Mouse (Mus musculus): ENCODE results near the gene Ret. TPM values are rescaled to one million over a fixed set of nuclear protein-coding genes. Genes with fewer than 3 reads are reported as not detected.

Gene Ret
- polyA plus RNA-seq, 1 experiment from 2014 or later, result 17.0 TPM

GRCm38 (mm10) chr6:118165516-118165915 is 32.0 kb downstream of the Ret start:
- H3K4me2 ChIP-seq (replicated peaks), result no peak overlapping the region
- H3K9ac ChIP-seq, result no peak overlapping the region
- H3K4me1 ChIP-seq (replicated peaks; ENCODE audit: control insufficient read depth, insufficient read depth, low read length), result no peaks in the 10 kb centered on the region
- DNase-seq (ENCODE audit: low spot score) (no peak), ATAC-seq (ENCODE audit: low FRiP score) (no peak)
- H3K36me3 ChIP-seq (replicated peaks; ENCODE audit: control insufficient read depth, insufficient read depth), result no peaks in the 10 kb centered on the region
- no peak overlapping the region for H3K4me3 ChIP-seq (replicated peaks; ENCODE audit: low read length)
- 97% methylated on average over 1 of the region's 1 CpGs for WGBS
- no peaks in the 10 kb centered on the region for H3K9me3 ChIP-seq (ENCODE audit: control insufficient read depth, low read length)
- H3K27me3 ChIP-seq (ENCODE audit: control insufficient read depth, insufficient read depth, low read length), result no peaks in the 10 kb centered on the region
- no peak overlapping the region for H3K27ac ChIP-seq

GRCm38 (mm10) chr6:118164691-118165090 is 32.8 kb downstream of the Ret start:
- Histone ChIP-seq H3K9ac (no peak overlapping the region), H3K4me1 (replicated peaks; ENCODE audit: control insufficient read depth, insufficient read depth, low read length) (no peaks in the 10 kb centered on the region), H3K4me2 (replicated peaks) (no peak overlapping the region), H3K36me3 (replicated peaks; ENCODE audit: control insufficient read depth, insufficient read depth) (no peaks in the 10 kb centered on the region), H3K27ac (no peak overlapping the region), H3K4me3 (replicated peaks; ENCODE audit: low read length) (no peak overlapping the region), H3K27me3 (ENCODE audit: control insufficient read depth, insufficient read depth, low read length) (no peaks in the 10 kb centered on the region), H3K9me3 (ENCODE audit: control insufficient read depth, low read length) (no peaks in the 10 kb centered on the region)
- no peak for ATAC-seq (ENCODE audit: low FRiP score)
- no peak for DNase-seq (ENCODE audit: low spot score)
- 76% methylated on average over 8 of the region's 8 CpGs for WGBS

GRCm38 (mm10) chr6:118163086-118163485 is 34.4 kb downstream of the Ret start:
- H3K4me1 ChIP-seq (replicated peaks; ENCODE audit: control insufficient read depth, insufficient read depth, low read length), result no peaks in the 10 kb centered on the region
- H3K4me3 ChIP-seq (replicated peaks; ENCODE audit: low read length), result no peak overlapping the region
- ATAC-seq (ENCODE audit: low FRiP score), result no peak
- H3K27ac ChIP-seq, result no peak overlapping the region
- no peaks in the 10 kb centered on the region for H3K9me3 ChIP-seq (ENCODE audit: control insufficient read depth, low read length)
- no peak overlapping the region for H3K9ac ChIP-seq
- H3K4me2 ChIP-seq (replicated peaks), result no peak overlapping the region
- no peak for DNase-seq (ENCODE audit: low spot score)
- H3K27me3 ChIP-seq (ENCODE audit: control insufficient read depth, insufficient read depth, low read length), result no peaks in the 10 kb centered on the region
- H3K36me3 ChIP-seq (replicated peaks; ENCODE audit: control insufficient read depth, insufficient read depth), result no peaks in the 10 kb centered on the region
- WGBS, result 91% methylated on average over 2 of the region's 2 CpGs

GRCm38 (mm10) chr6:118162457-118163082 is 34.9 kb downstream of the Ret start:
- Histone ChIP-seq H3K4me2 (replicated peaks) (no peak overlapping the region), H3K36me3 (replicated peaks; ENCODE audit: control insufficient read depth, insufficient read depth) (no peaks in the 10 kb centered on the region), H3K4me1 (replicated peaks; ENCODE audit: control insufficient read depth, insufficient read depth, low read length) (no peaks in the 10 kb centered on the region), H3K9ac (no peak overlapping the region), H3K27ac (no peak overlapping the region), H3K27me3 (ENCODE audit: control insufficient read depth, insufficient read depth, low read length) (no peaks in the 10 kb centered on the region), H3K9me3 (ENCODE audit: control insufficient read depth, low read length) (no peaks in the 10 kb centered on the region), H3K4me3 (replicated peaks; ENCODE audit: low read length) (no peak overlapping the region)
- WGBS, result 93% methylated on average over 12 of the region's 12 CpGs
- no peak for ATAC-seq (ENCODE audit: low FRiP score)
- no peak for DNase-seq (ENCODE audit: low spot score)

GRCm38 (mm10) chr6:118153091-118153490 is 44.4 kb downstream of the Ret start:
- DNase-seq (ENCODE audit: low spot score) (no peak), ATAC-seq (ENCODE audit: low FRiP score) (no peak)
- WGBS, result 69% methylated on average over 5 of the region's 5 CpGs
- H3K9ac ChIP-seq, result no peak overlapping the region
- no peak overlapping the region for H3K4me3 ChIP-seq (replicated peaks; ENCODE audit: low read length)
- H3K9me3 ChIP-seq (ENCODE audit: control insufficient read depth, low read length), result no peaks in the 10 kb centered on the region
- no peaks in the 10 kb centered on the region for H3K36me3 ChIP-seq (replicated peaks; ENCODE audit: control insufficient read depth, insufficient read depth)
- no peak overlapping the region for H3K4me2 ChIP-seq (replicated peaks)
- H3K27me3 ChIP-seq (ENCODE audit: control insufficient read depth, insufficient read depth, low read length), result no peaks in the 10 kb centered on the region
- H3K27ac ChIP-seq, result no peak overlapping the region
- H3K4me1 ChIP-seq (replicated peaks; ENCODE audit: control insufficient read depth, insufficient read depth, low read length), result no peaks in the 10 kb centered on the region

- no peak overlapping the region for H3K9ac ChIP-seq
- H3K27ac ChIP-seq, result no peak overlapping the region
- no peak for DNase-seq (ENCODE audit: low spot score)
- no peaks in the 10 kb centered on the region for H3K36me3 ChIP-seq (replicated peaks; ENCODE audit: control insufficient read depth, insufficient read depth)
- H3K9me3 ChIP-seq (ENCODE audit: control insufficient read depth, low read length), result no peaks in the 10 kb centered on the region
- no peak overlapping the region for H3K4me3 ChIP-seq (replicated peaks; ENCODE audit: low read length)
- no peaks in the 10 kb centered on the region for H3K27me3 ChIP-seq (ENCODE audit: control insufficient read depth, insufficient read depth, low read length)
- ATAC-seq (ENCODE audit: low FRiP score), result no peak
- H3K4me1 ChIP-seq (replicated peaks; ENCODE audit: control insufficient read depth, insufficient read depth, low read length), result no peaks in the 10 kb centered on the region
- WGBS, result 86% methylated on average over 8 of the region's 8 CpGs
- no peak overlapping the region for H3K4me2 ChIP-seq (replicated peaks)
These were observed 46.5 kb downstream of the Ret start for GRCm38 (mm10) chr6:118150988-118151387.

- 79% methylated on average over 2 of the region's 2 CpGs for whole genome bisulfite sequencing
- H3K9me3 ChIP-seq (ENCODE audit: control insufficient read depth, low read length), result no peaks in the 10 kb centered on the region
- H3K4me1 ChIP-seq (replicated peaks; ENCODE audit: control insufficient read depth, insufficient read depth, low read length), result no peaks in the 10 kb centered on the region
- ATAC-seq (ENCODE audit: low FRiP score) (no peak), DNase-seq (ENCODE audit: low spot score) (no peak)
- no peaks in the 10 kb centered on the region for H3K36me3 ChIP-seq (replicated peaks; ENCODE audit: control insufficient read depth, insufficient read depth)
- H3K4me3 ChIP-seq (replicated peaks; ENCODE audit: low read length), result no peak overlapping the region
- H3K27me3 ChIP-seq (ENCODE audit: control insufficient read depth, insufficient read depth, low read length), result no peaks in the 10 kb centered on the region
- H3K9ac ChIP-seq, result no peak overlapping the region
- no peak overlapping the region for H3K4me2 ChIP-seq (replicated peaks)
- H3K27ac ChIP-seq, result no peak overlapping the region
These were observed 47.0 kb downstream of the Ret start for GRCm38 (mm10) chr6:118150538-118150937.

GRCm38 (mm10) chr6:118150128-118150527 is 47.4 kb downstream of the Ret start:
- H3K4me3 ChIP-seq (replicated peaks; ENCODE audit: low read length), result no peak overlapping the region
- ATAC-seq (ENCODE audit: low FRiP score) (no peak), DNase-seq (ENCODE audit: low spot score) (no peak)
- no peaks in the 10 kb centered on the region for H3K27me3 ChIP-seq (ENCODE audit: control insufficient read depth, insufficient read depth, low read length)
- no peak overlapping the region for H3K9ac ChIP-seq
- H3K9me3 ChIP-seq (ENCODE audit: control insufficient read depth, low read length), result no peaks in the 10 kb centered on the region
- H3K4me1 ChIP-seq (replicated peaks; ENCODE audit: control insufficient read depth, insufficient read depth, low read length), result no peaks in the 10 kb centered on the region
- H3K27ac ChIP-seq, result no peak overlapping the region
- no peak overlapping the region for H3K4me2 ChIP-seq (replicated peaks)
- no peaks in the 10 kb centered on the region for H3K36me3 ChIP-seq (replicated peaks; ENCODE audit: control insufficient read depth, insufficient read depth)
- 75% methylated on average over 4 of the region's 4 CpGs for WGBS

- Histone ChIP-seq H3K9ac (no peak overlapping the region), H3K4me2 (replicated peaks) (no peak overlapping the region), H3K4me1 (replicated peaks; ENCODE audit: control insufficient read depth, insufficient read depth, low read length) (peaks cover 6% of the 10 kb centered on the region; the same call in 1 of the 2 replicates), H3K27ac (no peak overlapping the region), H3K9me3 (ENCODE audit: control insufficient read depth, low read length) (no peaks in the 10 kb centered on the region), H3K4me3 (replicated peaks; ENCODE audit: low read length) (no peak overlapping the region), H3K36me3 (replicated peaks; ENCODE audit: control insufficient read depth, insufficient read depth) (no peaks in the 10 kb centered on the region), H3K27me3 (ENCODE audit: control insufficient read depth, insufficient read depth, low read length) (no peaks in the 10 kb centered on the region)
- ATAC-seq (ENCODE audit: low FRiP score), result no peak
- 91% methylated on average over 6 of the region's 6 CpGs for WGBS
- no peak for DNase-seq (ENCODE audit: low spot score)
These were observed 56.6 kb downstream of the Ret start for GRCm38 (mm10) chr6:118140961-118141360.

Measured in hindbrain, embryonic 14.5 days (tissue).